Mouse (Mus musculus) olfactory bulb, adult 2 months (tissue): ENCODE measurements around the gene Fancm.

Source experiments
- CTCF ChIP-seq: fragments of 200-500 bp; IDR thresholded peaks from 2 replicates; pipeline ENCODE4 v1.5.1; 2012; ENCODE audit warnings: low read depth, mild to moderate bottlenecking, low read length, moderate library complexity; ENCODE audit not compliant: insufficient read depth
- POLR2A ChIP-seq: fragments of 200-500 bp; IDR thresholded peaks from 2 replicates; pipeline ENCODE4 v1.6.1; 2012; ENCODE audit warnings: mild to moderate bottlenecking, low read depth, low read length, moderate library complexity; ENCODE audit not compliant: insufficient read depth

GRCm38 (mm10) chr12:65119451-65119850 is 44.0 kb downstream of the Fancm start:
- TF ChIP-seq POLR2A, result no peak
- no peak for TF ChIP-seq CTCF
